8 mouse cellular contexts compared by ENCODE assay signal in the genomic region with DNA sequence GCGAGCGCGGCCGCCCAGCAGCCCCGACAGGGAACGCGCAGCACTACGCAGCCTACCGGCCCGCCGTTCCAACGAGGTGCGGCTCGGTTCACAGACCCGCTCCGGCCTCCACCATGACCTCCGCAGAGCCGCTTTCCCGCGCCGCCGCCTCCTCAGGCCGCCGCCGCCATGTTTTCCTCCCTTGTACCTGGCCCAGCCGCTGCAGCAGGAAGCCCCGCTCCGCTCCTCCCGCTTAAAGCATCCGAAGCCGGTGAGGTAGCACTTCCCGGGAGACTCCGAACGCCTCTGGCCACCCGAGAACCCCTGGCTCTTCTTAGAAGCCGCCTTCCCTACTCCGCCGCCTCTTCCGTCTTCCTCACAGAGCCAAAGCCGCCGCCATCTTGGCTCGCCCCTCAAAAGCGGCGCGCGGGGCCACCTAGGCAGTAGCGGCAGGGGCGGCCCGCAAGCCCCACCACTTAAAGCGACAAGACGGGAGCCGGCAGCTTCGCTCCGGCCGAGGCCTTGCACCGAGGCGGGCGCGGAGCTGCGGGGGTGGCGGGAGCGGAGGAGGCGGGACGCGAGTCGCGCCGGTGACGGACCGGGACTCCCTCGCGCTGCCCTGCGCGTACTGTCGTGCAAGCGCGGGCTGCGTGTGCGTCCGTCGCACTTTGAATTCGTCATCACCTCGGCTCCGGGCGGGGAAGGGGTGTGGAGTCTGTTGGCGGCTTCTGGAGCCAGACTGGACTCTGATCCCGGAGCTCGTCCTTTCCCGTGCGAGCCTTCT. TPM values are rescaled to one million over a fixed set of nuclear protein-coding genes. Genes with fewer than 3 reads are reported as not detected.
DNase-seq lines count a peak whose midpoint lies in the region; ATAC-seq lines count a peak whose summit lies in the region.

TSS of gene Ppp4r3a (minus strand) at position 627 of the 763 bp plus-strand sequence.

- WGBS in hindbrain, embryonic 11.5 days: under 1% methylated on average over 87 of the region's 90 CpGs

- no peaks in the 10 kb centered on the region for H3K9me3 ChIP-seq in hindbrain, embryonic 11.5 days (ENCODE audit: control insufficient read depth, low read length)

- DNase-seq in Muller cell, postnatal 12 days (ENCODE audit: inconsistent ontology term): peak; percentile 97
- peak; percentile 97 for DNase-seq in cerebellum, adult 9-11 months
- DNase-seq in frontal cortex, adult 2 months (ENCODE audit: extremely low spot score in 1 of 2, low spot score in 1 of 2): peak; percentile 88 to 97
- DNase-seq in hindbrain, embryonic 11.5 days (ENCODE audit: low spot score): peak; percentile 96
- DNase-seq in layer of hippocampus, postnatal 10 days (ENCODE audit: low spot score in 2 of 2): peak; percentile 96 to 98
- peak; percentile 97 for DNase-seq in lung, postnatal 10 days
- DNase-seq in ovary, postnatal 36 days (ENCODE audit: low spot score): peak; percentile 95
- DNase-seq in thymus, postnatal 25 days: peak; percentile 91

- peak within 1 kb of the TSS; percentile 98 for H3K27ac ChIP-seq in hindbrain, embryonic 11.5 days (ENCODE audit: low read depth, low read length)

- peak within 1 kb of the TSS; percentile 99 for H3K4me3 ChIP-seq in hindbrain, embryonic 11.5 days (ENCODE audit: low read depth, low read length)

- H3K4me1 ChIP-seq in hindbrain, embryonic 11.5 days (replicated peaks; ENCODE audit: control insufficient read depth, insufficient read depth, low read length): no peaks in the 10 kb centered on the region

- no peaks in the 10 kb centered on the region for H3K27me3 ChIP-seq in hindbrain, embryonic 11.5 days (ENCODE audit: control insufficient read depth, insufficient read depth, low read length)

- peak within 1 kb of the TSS; percentile 82 for H3K4me2 ChIP-seq in hindbrain, embryonic 11.5 days (replicated peaks; ENCODE audit: low read depth, low read length)

- ATAC-seq in hindbrain, embryonic 11.5 days (ENCODE audit: low FRiP score): peak; percentile 97

- peak within 1 kb of the TSS; percentile 97 for H3K9ac ChIP-seq in hindbrain, embryonic 11.5 days (ENCODE audit: low read depth, low read length)

- H3K36me3 ChIP-seq in hindbrain, embryonic 11.5 days (ENCODE audit: control insufficient read depth, insufficient read depth, low read length): no peaks in the 10 kb centered on the region

RNA-seq across cellular contexts. Expression of gene Ppp4r3a, which starts in this region (rescaled TPM):
- polyA plus RNA-seq in frontal cortex, adult 2 months (2012; rRNA removed): 34.4 and 39.1 TPM in 2 replicates
- polyA plus RNA-seq in hindbrain, embryonic 11.5 days (2014; fragmentation: Nextera tagmentation; extraction: Ambion mirVana): 59.9 and 63.6 TPM in 2 replicates
- 10 to 100 TPM; 38.8 to 45.4 TPM for total RNA-seq in layer of hippocampus, postnatal 10 days (2021)

Comparison
In these comparisons a context has a peak if more than half of its experiments do, and no peak if none do; other contexts are left out.
1. Peak in every context shown above with its lines: DNase-seq, ATAC-seq, H3K4me3 ChIP-seq and H3K27ac ChIP-seq.